Mouse (Mus musculus) thymus, adult 18-20 months (tissue): ENCODE data around the gene Ankrd65.
"Not testable (repeated sequence)": the region's sequence is repeated elsewhere in the genome, so short reads cannot be mapped to it uniquely, and the experiment has no call there.

ENCODE experiments used
- DNase-seq, 2 experiments: peaks; one replicate each; pipeline ENCODE4 v3.0.0; 2022; ENCODE audit warnings: mixed read lengths in 2 of 2

Gene Ankrd65

GRCm38 (mm10) chr4:155775855-155776254 lies 14.4 kb upstream of the Ankrd65 start:
- no peak for DNase-seq

- DNase-seq, result no peak
Measured at GRCm38 (mm10) chr4:155776704-155777335, 13.4 kb upstream of the Ankrd65 start.

- DNase-seq, result no peak
Measured at GRCm38 (mm10) chr4:155777816-155778215, 12.4 kb upstream of the Ankrd65 start.

- no peak for DNase-seq
Measured at GRCm38 (mm10) chr4:155779498-155779897, 10.7 kb upstream of the Ankrd65 start.

GRCm38 (mm10) chr4:155780895-155781294 lies 9.3 kb upstream of the Ankrd65 start:
- no peak for DNase-seq

GRCm38 (mm10) chr4:155783486-155784080 lies 6.7 kb upstream of the Ankrd65 start:
- no peak for DNase-seq

GRCm38 (mm10) chr4:155784081-155784701 lies 6.0 kb upstream of the Ankrd65 start:
- peak in 1 of 2 experiments; percentile 33 for DNase-seq

- no peak for DNase-seq
Measured at GRCm38 (mm10) chr4:155785246-155785645, 5.0 kb upstream of the Ankrd65 start.

GRCm38 (mm10) chr4:155785819-155786218 lies 4.4 kb upstream of the Ankrd65 start, which contains the start of gene Tmem88b:
Gene Tmem88b, minus strand, starts transcription at chr4:155785874.
- DNase-seq, result no peak

- DNase-seq, result no peak
Measured at GRCm38 (mm10) chr4:155788300-155788699, 1.9 kb upstream of the Ankrd65 start.

GRCm38 (mm10) chr4:155788833-155789232 lies 1.4 kb upstream of the Ankrd65 start:
- not testable (repeated sequence) for DNase-seq

GRCm38 (mm10) chr4:155790650-155791161 lies 467 bp downstream of the Ankrd65 start:
- DNase-seq, result no peak

- no peak for DNase-seq
Measured at GRCm38 (mm10) chr4:155791240-155791933, 1.1 kb downstream of the Ankrd65 start.

- DNase-seq, result no peak
Measured at GRCm38 (mm10) chr4:155793730-155794129, 3.5 kb downstream of the Ankrd65 start.

- no peak for DNase-seq
Measured at GRCm38 (mm10) chr4:155802075-155802474, 11.8 kb downstream of the Ankrd65 start.

GRCm38 (mm10) chr4:155802741-155803339 lies 12.6 kb downstream of the Ankrd65 start, which contains the start of gene Mrpl20:
Gene Mrpl20, plus strand, starts transcription at chr4:155802878.
- no peak for DNase-seq

- DNase-seq, result peak; percentile 89 to 92
Measured at GRCm38 (mm10) chr4:155803340-155804041, 13.3 kb downstream of the Ankrd65 start.

GRCm38 (mm10) chr4:155807841-155808240 lies 17.6 kb downstream of the Ankrd65 start:
- DNase-seq, result no peak

GRCm38 (mm10) chr4:155811929-155812664 lies 21.9 kb downstream of the Ankrd65 start, which contains the start of gene Ccnl2:
Gene Ccnl2, plus strand, starts transcription at chr4:155812489.
- DNase-seq, result peak; percentile 92 to 94

- no peak for DNase-seq
Measured at GRCm38 (mm10) chr4:155812665-155813181, 22.5 kb downstream of the Ankrd65 start.

GRCm38 (mm10) chr4:155817533-155817932 lies 27.3 kb downstream of the Ankrd65 start:
- no peak for DNase-seq
